Mouse (Mus musculus) mouse embryonic stem cell (cell line): ENCODE data around the gene Tmem168.

ENCODE experiments used
- in situ Hi-C, 2 experiments: fragments of 300-500 bp; cut with MboI; formaldehyde crosslinking; loops; 1 replicate in 1 of 2; 3 replicates in 1 of 2; pipeline ENCODE4 v1.14.3; 2019 to 2020; ENCODE audit warnings: low sequenced_read_pairs in 2 of 2, low pct_unique_long_range_greater_than_20kb in 1 of 2, mixed read lengths in 1 of 2; ENCODE audit not compliant: unreplicated experiment in 1 of 2

Gene Tmem168

DNA sequence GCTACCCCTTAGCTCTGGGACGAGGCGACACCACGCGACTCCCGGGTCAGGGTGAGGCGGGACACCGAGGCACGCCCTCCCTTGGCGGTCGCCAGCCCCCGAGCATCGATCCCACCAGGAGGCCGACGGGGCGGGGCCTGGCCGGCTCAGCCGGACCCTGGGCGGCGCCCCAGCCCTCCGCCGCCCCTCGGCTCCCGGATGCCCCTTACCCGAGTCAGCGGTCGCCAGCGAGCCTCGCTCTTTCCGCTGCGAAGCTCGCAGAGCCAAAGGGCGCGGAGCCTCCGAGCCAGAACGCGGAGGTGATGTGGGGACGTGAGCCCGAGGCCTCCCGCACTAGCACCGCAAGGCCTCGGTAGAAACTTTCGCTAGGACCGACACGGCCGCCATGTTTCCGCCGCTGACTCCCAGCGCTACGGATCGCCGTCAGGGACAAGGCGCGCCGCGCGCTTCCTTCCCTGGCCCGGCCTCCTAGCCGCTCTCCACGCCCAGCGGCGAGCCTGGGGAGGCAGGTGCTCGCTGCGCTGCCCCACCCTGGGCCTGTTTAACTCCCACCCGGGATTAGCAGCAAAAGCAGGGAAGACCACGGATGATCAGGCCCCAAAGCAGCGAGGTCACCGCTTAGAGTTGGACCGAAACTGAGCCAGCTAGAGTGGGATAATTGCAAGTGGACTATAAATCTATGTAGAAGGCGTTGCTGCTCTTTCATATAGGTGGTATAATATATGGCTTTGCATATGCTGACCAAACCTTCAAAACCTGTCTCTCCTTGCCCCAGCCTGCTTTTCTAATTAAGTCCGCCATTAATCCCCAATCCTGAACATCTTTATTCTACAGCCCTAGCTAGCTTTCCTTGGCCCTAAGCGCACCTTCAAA lies at the start of gene Tmem168:
Gene Tmem168 (minus strand): TSS at position 480 of the 873 bp plus-strand sequence.
- in situ Hi-C loops, result no loop called here

- in situ Hi-C loops, result no loop called here
Observed at GRCm38 (mm10) chr6:13654081-13654480, 46.2 kb upstream of the Tmem168 start.

- in situ Hi-C loops, result no loop called here
Observed at GRCm38 (mm10) chr6:13652284-13652683, 44.4 kb upstream of the Tmem168 start.

- in situ Hi-C loops, result no loop called here
Observed at GRCm38 (mm10) chr6:13650854-13651253, 43.0 kb upstream of the Tmem168 start.

DNA sequence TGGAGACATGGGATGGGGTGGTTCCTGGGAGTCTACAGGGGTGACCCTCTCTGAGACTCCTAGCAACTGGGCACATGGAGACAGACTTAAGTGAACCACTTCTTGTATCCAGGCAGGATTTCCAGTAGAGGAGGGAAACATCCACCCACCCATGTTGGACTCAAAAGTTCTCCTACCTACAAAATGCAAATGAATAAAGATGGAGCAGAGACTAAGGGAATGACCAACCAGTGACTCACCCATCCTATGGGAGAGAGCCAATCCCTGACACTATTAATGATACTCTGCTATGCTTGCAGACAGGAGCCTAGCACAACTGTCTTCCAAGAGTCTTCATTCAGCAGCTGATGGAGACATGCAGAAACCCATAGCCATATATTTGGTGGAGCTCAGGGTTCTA lies 40.4 kb upstream of the Tmem168 start:
- in situ Hi-C loops, result no loop called here

GRCm38 (mm10) chr6:13636582-13636989 lies 28.7 kb upstream of the Tmem168 start:
- in situ Hi-C loops, result no loop called here

DNA sequence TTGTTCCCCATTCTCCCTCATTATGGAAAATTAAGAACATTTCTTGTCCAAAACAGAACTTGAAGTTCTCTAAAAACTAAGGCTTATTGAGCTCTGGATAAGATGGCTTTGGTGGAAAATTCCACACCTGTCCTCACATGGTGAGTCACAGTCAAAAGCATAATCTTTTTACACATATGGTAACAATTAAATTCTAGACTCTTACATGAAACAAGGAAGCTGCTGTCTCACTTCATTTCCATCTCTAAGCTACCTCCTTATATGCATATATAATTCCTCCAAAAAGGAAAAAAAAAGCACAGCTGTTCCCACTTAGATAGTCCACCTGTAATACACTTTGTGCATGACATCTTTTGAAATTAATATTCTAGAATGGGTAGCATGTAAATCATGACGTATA lies 24.7 kb upstream of the Tmem168 start:
- in situ Hi-C loops, result no loop called here

- in situ Hi-C loops, result no loop called here
Observed at GRCm38 (mm10) chr6:13630607-13631006, 22.7 kb upstream of the Tmem168 start.

DNA sequence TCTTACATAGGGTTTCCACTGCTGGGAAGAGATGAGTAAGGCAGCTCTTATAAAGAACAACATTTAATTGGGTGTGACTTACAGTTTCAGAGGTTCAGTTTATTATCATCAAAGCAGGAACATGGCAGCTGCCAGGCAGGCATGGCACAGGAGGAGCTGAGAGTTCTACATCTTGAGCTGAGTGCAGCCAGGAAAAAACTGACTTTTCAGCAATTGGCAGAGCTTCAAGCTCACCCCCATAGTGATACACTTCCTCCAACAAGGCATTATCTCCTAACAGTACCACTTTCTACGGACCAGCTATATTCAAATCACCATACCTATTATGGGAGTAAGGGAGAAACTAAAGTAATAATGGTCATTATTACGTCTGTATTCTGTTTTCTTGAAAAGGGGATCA lies 11.7 kb upstream of the Tmem168 start:
- in situ Hi-C loops, result no loop called here

GRCm38 (mm10) chr6:13617110-13617509 lies 9.2 kb upstream of the Tmem168 start:
- in situ Hi-C loops, result no loop called here

- in situ Hi-C loops, result no loop called here
Observed at GRCm38 (mm10) chr6:13614568-13614967, 6.7 kb upstream of the Tmem168 start.

DNA sequence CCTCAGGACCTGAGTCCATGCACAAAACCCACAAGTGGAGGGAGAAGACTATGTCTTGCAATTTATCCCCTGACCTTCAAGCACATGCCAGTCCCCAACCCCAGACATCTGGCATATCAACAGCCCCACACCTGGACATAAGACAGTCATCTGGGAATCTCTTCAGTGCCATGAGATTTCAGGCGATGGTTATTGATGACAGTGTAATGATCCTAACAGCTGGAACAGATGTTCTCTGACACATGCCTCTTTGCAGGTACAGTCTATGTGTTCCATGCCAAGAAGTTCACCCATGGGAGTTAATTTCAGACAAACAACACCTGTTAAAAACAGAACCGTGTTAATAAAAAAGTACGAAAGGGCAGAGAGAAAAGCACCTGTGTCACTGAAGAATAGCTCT lies 5.8 kb upstream of the Tmem168 start:
- in situ Hi-C loops, result no loop called here

DNA sequence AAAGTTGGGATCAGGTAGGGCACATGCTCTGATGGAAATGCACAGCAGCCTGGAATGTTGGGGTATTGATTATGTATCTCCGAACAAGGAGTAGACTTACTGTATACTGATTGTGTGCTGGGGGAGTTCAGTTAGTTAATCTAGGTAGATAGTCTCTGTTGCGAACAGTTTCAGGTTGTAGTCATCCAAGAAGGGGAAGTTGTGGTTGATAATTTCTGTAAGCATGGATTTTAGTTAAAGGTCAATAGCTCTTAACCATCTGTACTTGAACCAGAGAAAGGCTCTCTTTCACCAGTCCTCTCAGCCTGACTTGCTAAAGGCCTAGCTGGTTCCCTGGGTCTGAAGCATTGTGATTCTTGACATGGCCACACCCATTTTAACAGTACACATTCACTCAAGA lies 3.0 kb upstream of the Tmem168 start:
- in situ Hi-C loops, result no loop called here

DNA sequence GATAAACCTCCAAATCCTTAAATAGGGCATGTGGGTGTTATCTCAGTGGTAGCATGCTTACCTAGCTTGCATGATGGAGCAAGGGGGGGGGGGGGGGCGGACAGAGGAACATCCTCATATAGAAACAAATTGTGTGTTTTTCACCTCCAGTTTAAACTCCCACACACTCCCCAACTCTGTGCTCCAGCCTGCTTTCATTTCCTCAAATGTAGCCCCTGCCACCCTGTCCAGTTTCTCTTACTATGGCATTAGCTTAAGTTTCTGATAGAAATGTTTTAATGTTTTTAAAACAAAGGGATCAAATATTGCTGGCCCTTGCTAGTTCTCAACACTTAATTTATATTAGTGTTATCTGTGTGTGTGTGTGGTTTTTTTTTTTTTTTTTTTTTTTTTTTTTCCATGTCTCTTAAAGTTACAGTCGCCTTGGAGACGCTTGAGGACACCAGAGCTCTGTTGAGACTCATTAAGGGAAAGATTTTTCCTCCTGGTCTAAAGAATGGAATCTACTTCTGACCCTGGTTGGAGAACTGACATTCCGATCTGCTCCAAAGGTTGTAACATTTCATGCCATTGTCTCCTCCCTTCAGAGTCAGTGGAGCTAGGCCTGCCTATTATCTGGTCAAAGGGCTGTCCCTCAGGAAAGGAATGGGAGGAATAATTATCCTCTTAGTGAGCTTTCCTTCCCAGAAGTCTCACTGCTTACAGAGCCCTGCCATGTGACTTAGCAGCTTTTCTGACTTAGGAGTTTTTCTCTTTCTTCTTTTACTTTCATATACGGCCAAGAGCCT lies 1.6 kb upstream of the Tmem168 start:
- in situ Hi-C loops, result no loop called here

DNA sequence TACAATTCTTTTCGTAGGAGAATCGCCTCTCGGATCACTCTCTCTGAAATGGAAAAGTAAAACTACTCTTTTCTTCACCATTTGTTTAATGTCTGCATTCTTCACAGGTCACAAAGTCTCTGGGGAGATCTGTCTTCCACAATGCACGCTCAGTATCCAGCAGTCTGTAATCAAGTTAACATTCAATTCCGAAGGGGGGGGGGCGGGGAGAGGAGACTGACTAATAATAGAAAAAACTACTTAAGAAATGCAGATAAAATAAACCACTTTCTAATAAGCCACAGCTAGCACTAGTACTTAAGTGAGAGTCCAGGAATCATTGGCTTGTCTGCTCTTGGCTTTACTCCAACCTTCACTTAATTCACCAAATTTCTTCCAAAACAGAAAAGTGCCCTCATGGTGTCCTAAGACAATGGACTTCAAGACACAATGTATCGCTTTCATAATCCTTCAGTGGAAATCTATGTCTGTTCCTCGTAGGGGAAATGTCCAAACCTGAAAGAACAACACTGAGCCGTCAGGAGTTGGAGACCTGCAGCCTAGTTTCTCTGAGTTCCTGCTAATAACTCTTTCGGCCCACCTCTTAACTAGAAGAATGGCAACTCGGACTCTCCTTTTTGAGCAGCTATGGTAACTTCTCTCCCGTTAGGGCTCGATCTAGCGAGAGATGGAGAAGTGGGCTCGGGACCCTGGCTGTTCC lies 829 bp downstream of the Tmem168 start:
- in situ Hi-C loops, result no loop called here

- in situ Hi-C loops, result no loop called here
Observed at GRCm38 (mm10) chr6:13606394-13606793, 1.5 kb downstream of the Tmem168 start.

DNA sequence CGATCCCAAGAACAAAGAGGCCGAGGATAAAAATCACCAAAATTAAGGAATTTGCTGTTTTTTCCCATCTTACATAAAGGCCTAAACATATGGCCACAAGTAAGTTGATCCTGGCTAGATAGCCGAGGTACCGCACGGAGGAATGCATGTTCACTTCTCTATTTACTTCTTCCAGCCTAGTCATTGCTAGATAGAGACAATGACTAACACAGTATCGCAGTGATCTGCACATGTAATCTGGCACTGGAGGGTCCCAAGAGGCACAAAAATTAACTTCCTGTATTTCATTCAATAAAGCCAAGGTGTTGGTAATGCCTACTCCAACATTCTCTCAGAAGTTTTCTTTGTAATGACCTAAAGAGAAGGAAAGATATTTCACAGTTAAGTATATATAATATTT lies 4.8 kb downstream of the Tmem168 start:
- in situ Hi-C loops, result no loop called here

DNA sequence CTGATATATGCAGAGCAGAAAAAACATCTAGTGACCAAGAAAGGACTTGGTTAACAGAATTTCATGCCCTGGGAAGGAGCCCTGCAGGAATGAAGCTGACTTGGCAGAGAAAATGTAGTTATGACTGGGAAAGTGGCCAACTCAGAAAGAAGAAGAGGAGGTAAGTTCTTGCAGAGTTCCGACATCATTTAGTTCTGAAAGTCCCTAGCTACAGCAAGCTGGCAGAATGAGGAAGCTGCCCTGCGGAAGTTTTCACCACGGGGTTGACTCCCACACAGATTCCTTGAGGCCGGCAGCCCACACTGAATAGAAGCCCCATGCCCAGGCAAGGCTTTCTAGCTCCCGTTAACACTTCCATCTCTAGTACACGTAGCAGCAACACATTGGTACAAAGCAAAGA lies 6.3 kb downstream of the Tmem168 start:
- in situ Hi-C loops, result no loop called here

GRCm38 (mm10) chr6:13598239-13598923 lies 9.5 kb downstream of the Tmem168 start:
- in situ Hi-C loops, result no loop called here
